Mouse (Mus musculus) liver, adult (tissue): ENCODE measurements around the gene Kazald1.

Source experiments
- GATA4 ChIP-seq: IDR thresholded peaks from 2 replicates; pipeline ENCODE4 v1.6.1; 2014; ENCODE audit warnings: mild to moderate bottlenecking, low read length; ENCODE audit not compliant: insufficient replicate concordance

Kazald1 gene

GRCm38 (mm10) chr19:45081279-45081678 is 6.2 kb downstream of the Kazald1 start:
- no peak for TF ChIP-seq GATA4

GRCm38 (mm10) chr19:45081841-45082550 is 7.0 kb downstream of the Kazald1 start:
- TF ChIP-seq GATA4: no peak

GRCm38 (mm10) chr19:45097868-45098267 is 22.8 kb downstream of the Kazald1 start:
- no peak for TF ChIP-seq GATA4

- no peak for TF ChIP-seq GATA4
These were observed 25.6 kb downstream of the Kazald1 start for GRCm38 (mm10) chr19:45100486-45101270.

- no peak for TF ChIP-seq GATA4
These were observed 30.6 kb downstream of the Kazald1 start for GRCm38 (mm10) chr19:45105591-45105990.

GRCm38 (mm10) chr19:45106689-45107088 is 31.6 kb downstream of the Kazald1 start:
- no peak for TF ChIP-seq GATA4

GRCm38 (mm10) chr19:45110681-45111080 is 35.6 kb downstream of the Kazald1 start:
- no peak for TF ChIP-seq GATA4

- TF ChIP-seq GATA4: no peak
These were observed 37.4 kb downstream of the Kazald1 start for GRCm38 (mm10) chr19:45112444-45112843.

- TF ChIP-seq GATA4: no peak
These were observed 38.9 kb downstream of the Kazald1 start for GRCm38 (mm10) chr19:45113791-45114460.

GRCm38 (mm10) chr19:45114772-45115171 is 39.7 kb downstream of the Kazald1 start:
- TF ChIP-seq GATA4: no peak

- TF ChIP-seq GATA4: no peak
These were observed 41.8 kb downstream of the Kazald1 start for GRCm38 (mm10) chr19:45116798-45117197.
